Mouse (Mus musculus) megakaryocyte, embryonic 14.5 days (primary cell): ENCODE data around the gene Sdsl.

ENCODE experiments used
- FLI1 ChIP-seq: IDR thresholded peaks from 2 replicates; pipeline ENCODE4 v1.6.1; 2012; ENCODE audit warnings: low read length, inconsistent platforms, mixed read lengths
- GATA1 ChIP-seq: IDR thresholded peaks from 3 replicates; pipeline ENCODE4 v1.6.1; 2012; ENCODE audit warnings: mixed read lengths, low read length, inconsistent platforms, borderline replicate concordance

DNA sequence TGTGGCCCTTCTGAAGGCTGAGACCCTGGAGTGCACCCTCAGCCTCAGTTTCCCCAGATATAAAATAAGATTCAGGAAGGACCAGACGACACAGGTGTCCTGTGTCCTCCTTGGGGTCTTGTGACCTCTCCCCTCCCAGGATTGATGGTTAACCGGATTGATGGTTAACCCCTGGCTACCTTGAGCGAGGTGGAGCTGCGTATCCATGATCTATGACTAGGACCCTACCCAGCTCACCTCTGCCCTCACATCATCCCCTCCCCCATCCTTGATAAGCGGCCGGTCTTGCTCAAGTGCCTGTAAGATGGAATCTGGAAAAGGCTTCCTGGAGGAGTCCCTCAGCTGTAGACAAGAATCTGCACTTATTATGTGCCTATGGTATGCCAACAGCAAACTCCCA, 3.8 kb downstream of the Sdsl start:
- no peak for TF ChIP-seq GATA1
- TF ChIP-seq FLI1 = no peak
